Mouse (Mus musculus) limb, embryonic 12.5 days (tissue): ENCODE measurements at regions not wholly inside any gene's neighbourhood (a gene's known extent, or its start where the extent isn't known, plus 50 kb on each side); places are given as distances from the start of the nearest gene placed in this dataset.
A peak's percentile ranks its signal among the peaks of the same experiment; 100 is the strongest.

Experiments
- ATAC-seq: fragments of 200-750 bp; cut with Nextera tagmentation; 2 replicates; pipeline ENCODE4 v1.8.0; 2017; ENCODE audit warnings: low read depth, moderate TSS enrichment; ENCODE audit not compliant: insufficient number of reproducible peaks, insufficient read depth, low FRiP score, low TSS enrichment
- H3K27ac ChIP-seq: fragments of 300-500 bp; sonication (generic); 2 replicates; pipeline ENCODE4 v1.5.1; 2016; ENCODE audit warnings: mild to moderate bottlenecking, moderate library complexity
- H3K27me3 ChIP-seq: fragments of 300-500 bp; sonication (generic); 2 replicates; pipeline ENCODE4 v1.6.1; 2016; ENCODE audit warnings: mild to moderate bottlenecking, moderate library complexity
- H3K36me3 ChIP-seq: fragments of 300-500 bp; sonication (generic); 2 replicates; pipeline ENCODE4 v1.6.1; 2016; ENCODE audit warnings: mild to moderate bottlenecking, moderate library complexity
- H3K4me1 ChIP-seq: fragments of 300-500 bp; sonication (generic); replicated peaks from 2 replicates; pipeline ENCODE4 v1.6.1; 2016
- H3K4me2 ChIP-seq: fragments of 300-500 bp; sonication (generic); 2 replicates; pipeline ENCODE4 v1.6.1; 2016; ENCODE audit warnings: mild to moderate bottlenecking, moderate library complexity
- H3K4me3 ChIP-seq: fragments of 300-500 bp; sonication (generic); replicated peaks from 2 replicates; pipeline ENCODE4 v1.5.1; 2016; ENCODE audit warnings: mild to moderate bottlenecking
- H3K9ac ChIP-seq: fragments of 300-500 bp; sonication (generic); replicated peaks from 2 replicates; pipeline ENCODE4 v1.6.1; 2016; ENCODE audit warnings: mild to moderate bottlenecking, moderate library complexity
- H3K9me3 ChIP-seq: fragments of 300-500 bp; sonication (generic); 2 replicates; pipeline ENCODE4 v1.6.1; 2016; ENCODE audit warnings: mild to moderate bottlenecking, moderate library complexity
- WGBS: fragments of 180-500 bp; shearing (Covaris S2); methylation state at CpG from one replicate; pipeline ENCODE4 v1.1.7; 2016; 5-methylcytosine and 5-hydroxymethylcytosine counted together

GRCm38 (mm10) chr8:26872382-26872781 lies 104.7 kb upstream of the Zfp703 start:
- ATAC-seq: no peak
- H3K4me2 ChIP-seq: no peak overlapping the region
- peaks cover 8% of the 10 kb centered on the region; the same call in 1 of the 2 replicates for H3K27me3 ChIP-seq
- H3K9ac ChIP-seq: no peak overlapping the region
- WGBS: 83% methylated on average over 3 of the region's 3 CpGs
- H3K27ac ChIP-seq: no peak overlapping the region
- H3K9me3 ChIP-seq: peaks cover 19% of the 10 kb centered on the region
- H3K4me3 ChIP-seq: no peak overlapping the region
- no peaks in the 10 kb centered on the region for H3K36me3 ChIP-seq
- H3K4me1 ChIP-seq: peaks cover 21% of the 10 kb centered on the region

GRCm38 (mm10) chr8:26872815-26873214 lies 104.3 kb upstream of the Zfp703 start:
- ATAC-seq: no peak
- WGBS: 68% methylated on average over 8 of the region's 8 CpGs

GRCm38 (mm10) chr8:26880177-26880576 lies 96.9 kb upstream of the Zfp703 start:
- H3K27me3 ChIP-seq: peaks cover 25% of the 10 kb centered on the region
- no peak for ATAC-seq
- peaks cover 23% of the 10 kb centered on the region for H3K4me1 ChIP-seq

More at GRCm38 (mm10) chr8:26872815-26873214, 104.3 kb upstream of the Zfp703 start:
- no peak overlapping the region for H3K4me3 ChIP-seq
- H3K4me1 ChIP-seq: peaks cover 19% of the 10 kb centered on the region
- H3K27me3 ChIP-seq: peaks cover 13% of the 10 kb centered on the region; the same call in 1 of the 2 replicates
- H3K9ac ChIP-seq: no peak overlapping the region
- no peaks in the 10 kb centered on the region for H3K36me3 ChIP-seq
- no peak overlapping the region for H3K27ac ChIP-seq
- peaks cover 19% of the 10 kb centered on the region for H3K9me3 ChIP-seq
- no peak overlapping the region for H3K4me2 ChIP-seq

GRCm38 (mm10) chr8:26881268-26882120 lies 95.6 kb upstream of the Zfp703 start:
- Histone ChIP-seq H3K27me3 (peaks cover 37% of the 10 kb centered on the region), H3K4me3 (no peak overlapping the region), H3K9me3 (no peaks in the 10 kb centered on the region), H3K36me3 (no peaks in the 10 kb centered on the region), H3K4me1 (peaks cover 23% of the 10 kb centered on the region), H3K9ac (no peak overlapping the region), H3K4me2 (no peak overlapping the region), H3K27ac (no peak overlapping the region)
- 60% methylated on average over 7 of the region's 7 CpGs for WGBS
- no peak for ATAC-seq

More at GRCm38 (mm10) chr8:26880177-26880576, 96.9 kb upstream of the Zfp703 start:
- Histone ChIP-seq H3K36me3 (no peaks in the 10 kb centered on the region), H3K9ac (no peak overlapping the region), H3K27ac (no peak overlapping the region), H3K4me3 (no peak overlapping the region), H3K4me2 (no peak overlapping the region), H3K9me3 (no peaks in the 10 kb centered on the region)
- 73% methylated on average over 7 of the region's 7 CpGs for WGBS

GRCm38 (mm10) chr8:26882616-26883015 lies 94.5 kb upstream of the Zfp703 start:
- no peak for ATAC-seq

GRCm38 (mm10) chr8:26883285-26883684 lies 93.8 kb upstream of the Zfp703 start:
- Histone ChIP-seq H3K4me1 (peaks cover 34% of the 10 kb centered on the region), H3K27ac (no peak overlapping the region), H3K4me3 (no peak overlapping the region), H3K36me3 (no peaks in the 10 kb centered on the region), H3K4me2 (no peak overlapping the region), H3K9ac (no peak overlapping the region), H3K9me3 (no peaks in the 10 kb centered on the region), H3K27me3 (peaks cover 33% of the 10 kb centered on the region)
- 91% methylated on average over 5 of the region's 5 CpGs for WGBS
- no peak for ATAC-seq

More at GRCm38 (mm10) chr8:26882616-26883015, 94.5 kb upstream of the Zfp703 start:
- Histone ChIP-seq H3K9ac (no peak overlapping the region), H3K36me3 (no peaks in the 10 kb centered on the region), H3K4me2 (no peak overlapping the region), H3K27ac (no peak overlapping the region), H3K9me3 (no peaks in the 10 kb centered on the region), H3K27me3 (peaks cover 36% of the 10 kb centered on the region), H3K4me1 (peaks cover 29% of the 10 kb centered on the region), H3K4me3 (no peak overlapping the region)
- 73% methylated on average over 5 of the region's 5 CpGs for WGBS

GRCm38 (mm10) chr8:26883770-26884169 lies 93.4 kb upstream of the Zfp703 start:
- H3K4me1 ChIP-seq: peaks cover 36% of the 10 kb centered on the region
- ATAC-seq: no peak
- no peak overlapping the region for H3K27ac ChIP-seq
- WGBS: 78% methylated on average over 6 of the region's 6 CpGs
- H3K9ac ChIP-seq: no peak overlapping the region
- peaks cover 36% of the 10 kb centered on the region for H3K27me3 ChIP-seq
- no peak overlapping the region for H3K4me2 ChIP-seq
- no peak overlapping the region for H3K4me3 ChIP-seq
- no peaks in the 10 kb centered on the region for H3K36me3 ChIP-seq
- no peaks in the 10 kb centered on the region for H3K9me3 ChIP-seq

GRCm38 (mm10) chr8:26884350-26884749 lies 92.8 kb upstream of the Zfp703 start:
- no peaks in the 10 kb centered on the region for H3K36me3 ChIP-seq
- H3K9ac ChIP-seq: no peak overlapping the region
- H3K27me3 ChIP-seq: peaks cover 37% of the 10 kb centered on the region
- peaks cover 36% of the 10 kb centered on the region for H3K4me1 ChIP-seq
- no peak overlapping the region for H3K4me2 ChIP-seq
- 59% methylated on average over 13 of the region's 13 CpGs for WGBS
- no peak overlapping the region for H3K4me3 ChIP-seq
- no peak for ATAC-seq
- H3K9me3 ChIP-seq: no peaks in the 10 kb centered on the region
- H3K27ac ChIP-seq: peak overlapping the region; percentile 17; the same call in 1 of the 2 replicates

GRCm38 (mm10) chr8:26885365-26885764 lies 91.8 kb upstream of the Zfp703 start:
- H3K9ac ChIP-seq: no peak overlapping the region
- no peaks in the 10 kb centered on the region for H3K36me3 ChIP-seq
- H3K27me3 ChIP-seq: peaks cover 32% of the 10 kb centered on the region
- WGBS: 84% methylated on average over 5 of the region's 5 CpGs
- no peak overlapping the region for H3K4me3 ChIP-seq
- ATAC-seq: no peak
- no peak overlapping the region for H3K4me2 ChIP-seq
- H3K4me1 ChIP-seq: peaks cover 36% of the 10 kb centered on the region
- H3K27ac ChIP-seq: no peak overlapping the region
- no peaks in the 10 kb centered on the region for H3K9me3 ChIP-seq

- H3K27ac ChIP-seq: no peak overlapping the region
- no peak overlapping the region for H3K9ac ChIP-seq
- ATAC-seq: no peak
- 66% methylated on average over 13 of the region's 13 CpGs for WGBS
- no peak overlapping the region for H3K4me2 ChIP-seq
- H3K27me3 ChIP-seq: peaks cover 37% of the 10 kb centered on the region
- H3K4me3 ChIP-seq: no peak overlapping the region
- H3K9me3 ChIP-seq: no peaks in the 10 kb centered on the region
- H3K36me3 ChIP-seq: no peaks in the 10 kb centered on the region
- peaks cover 32% of the 10 kb centered on the region for H3K4me1 ChIP-seq
These were observed 90.2 kb upstream of the Zfp703 start for GRCm38 (mm10) chr8:26886783-26887486.

GRCm38 (mm10) chr8:26887551-26887950 lies 89.6 kb upstream of the Zfp703 start:
- H3K27ac ChIP-seq: no peak overlapping the region
- no peaks in the 10 kb centered on the region for H3K36me3 ChIP-seq
- no peaks in the 10 kb centered on the region for H3K9me3 ChIP-seq
- H3K4me1 ChIP-seq: peaks cover 37% of the 10 kb centered on the region
- ATAC-seq: no peak
- no peak overlapping the region for H3K4me2 ChIP-seq
- H3K9ac ChIP-seq: no peak overlapping the region
- no peak overlapping the region for H3K4me3 ChIP-seq
- WGBS: 68% methylated on average over 5 of the region's 5 CpGs
- H3K27me3 ChIP-seq: peaks cover 43% of the 10 kb centered on the region
